Mouse (Mus musculus): ENCODE results near the gene Foxn3. TPM values are rescaled to one million over a fixed set of nuclear protein-coding genes. Genes with fewer than 3 reads are reported as not detected.
A peak's percentile ranks its signal among the peaks of the same experiment; 100 is the strongest.

The Foxn3 gene
- polyA plus RNA-seq, 1 experiment from 2014 or later, result 65.2 TPM

DNA sequence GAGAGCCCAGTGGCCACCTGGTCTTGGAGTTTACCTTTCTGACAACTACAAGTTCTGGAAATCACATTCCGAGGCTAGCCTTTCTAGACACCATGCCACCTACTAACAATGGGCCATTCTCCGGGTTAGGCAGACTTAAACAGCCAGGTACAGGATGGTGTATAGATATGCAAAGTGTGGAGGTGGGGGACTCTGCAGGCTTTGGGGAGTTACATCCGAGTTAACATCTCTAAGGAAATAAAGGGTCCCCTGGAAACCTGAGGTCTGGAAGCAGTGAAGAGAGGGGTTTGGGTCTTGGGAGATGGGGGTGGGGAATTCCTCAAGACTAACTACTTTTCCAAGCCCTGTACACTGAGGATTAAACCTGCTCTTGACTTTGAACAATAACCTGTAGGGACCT lies 150.9 kb downstream of the Foxn3 start:
- DNase-seq (ENCODE audit: low spot score), result no peak
- Histone ChIP-seq H3K9me3 (no peaks in the 10 kb centered on the region), H3K4me3 (no peak overlapping the region), H3K27ac (no peak overlapping the region), H3K36me3 (no peaks in the 10 kb centered on the region), H3K4me1 (peaks cover 31% of the 10 kb centered on the region), H3K27me3 (ENCODE audit: insufficient read depth, poor library complexity, severe bottlenecking) (no peaks in the 10 kb centered on the region)
- 32% methylated on average over 3 of the region's 3 CpGs for WGBS

DNA sequence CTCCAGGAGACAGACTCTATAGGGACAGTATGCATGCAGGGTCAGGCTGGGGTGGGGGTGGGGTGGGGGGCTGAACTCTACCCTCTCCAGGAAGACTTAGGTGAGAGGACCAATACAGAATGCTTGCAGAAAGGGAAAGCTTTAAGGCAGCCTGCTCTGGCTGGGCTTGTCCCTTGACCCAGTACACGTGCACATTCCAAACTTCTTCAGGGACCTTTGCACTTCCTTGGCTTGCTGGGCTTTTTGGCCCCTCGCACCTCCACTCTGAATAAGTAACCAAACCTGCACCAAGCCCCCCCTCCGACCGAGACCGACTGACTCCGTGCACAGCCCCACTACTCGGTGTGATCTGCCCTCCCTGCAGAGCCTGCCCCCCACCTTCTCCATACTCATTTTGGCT lies 151.3 kb downstream of the Foxn3 start:
- no peak for DNase-seq (ENCODE audit: low spot score)
- no peak overlapping the region for H3K4me3 ChIP-seq
- H3K4me1 ChIP-seq, result peaks cover 31% of the 10 kb centered on the region
- H3K27ac ChIP-seq, result no peak overlapping the region
- H3K27me3 ChIP-seq (ENCODE audit: insufficient read depth, poor library complexity, severe bottlenecking), result no peaks in the 10 kb centered on the region
- H3K36me3 ChIP-seq, result no peaks in the 10 kb centered on the region
- H3K9me3 ChIP-seq, result no peaks in the 10 kb centered on the region
- WGBS, result 31% methylated on average over 7 of the region's 7 CpGs

DNA sequence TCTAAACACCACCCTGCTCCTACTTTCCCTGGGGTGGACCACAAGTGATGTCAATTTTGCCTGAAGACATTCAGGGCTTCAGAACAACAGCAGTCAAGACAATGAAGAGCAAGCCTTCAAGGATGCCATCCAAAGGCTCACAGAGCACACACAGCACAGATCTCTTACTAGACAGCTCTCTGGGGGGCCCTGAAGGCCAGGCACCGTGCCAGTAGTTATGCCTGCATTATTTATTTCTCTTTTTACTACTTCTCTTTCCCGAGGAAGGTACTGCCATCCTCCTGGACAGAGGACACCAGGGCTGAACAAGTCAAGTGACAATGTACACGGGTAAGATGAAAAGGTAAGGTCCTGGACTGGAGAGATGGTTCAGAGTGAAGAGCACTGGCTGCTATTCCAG lies 154.7 kb downstream of the Foxn3 start:
- Histone ChIP-seq H3K4me1 (peaks cover 16% of the 10 kb centered on the region; the same call in 1 of the 2 replicates), H3K4me3 (no peak overlapping the region)
- WGBS, result 81% methylated on average over 3 of the region's 3 CpGs

DNA sequence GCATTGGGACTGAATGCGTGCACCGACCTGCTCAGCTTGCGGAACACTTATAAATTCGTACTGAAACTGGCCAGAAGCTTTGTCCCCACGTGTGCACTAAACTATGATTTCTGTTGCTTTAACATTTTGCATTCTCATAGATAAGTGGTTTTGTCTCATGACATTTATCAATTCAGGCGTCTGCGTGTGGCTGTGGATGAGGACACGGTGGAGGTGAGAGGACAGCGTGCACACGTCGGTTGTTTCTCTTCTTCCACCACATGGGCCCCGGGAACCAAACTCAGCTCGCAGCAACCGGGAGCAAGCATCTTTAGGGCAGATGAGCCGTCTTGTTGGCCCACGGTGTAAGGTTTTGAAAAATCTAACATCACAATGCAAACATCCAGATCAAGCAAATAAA lies 155.3 kb downstream of the Foxn3 start:
- no peaks in the 10 kb centered on the region for H3K9me3 ChIP-seq
- no peak for DNase-seq (ENCODE audit: low spot score)
- 0 out of 2 replicates have a peak, but pooled peaks cover 3% of the 10 kb centered on the region for H3K36me3 ChIP-seq
- 86% methylated on average over 16 of the region's 16 CpGs for WGBS
- 0 out of 2 replicates have a peak overlapping the region, but pooled peaks have one; percentile 6 for H3K27ac ChIP-seq
- no peaks in the 10 kb centered on the region for H3K27me3 ChIP-seq (ENCODE audit: insufficient read depth, poor library complexity, severe bottlenecking)
- H3K4me1 ChIP-seq, result peaks cover 15% of the 10 kb centered on the region; the same call in 1 of the 2 replicates
- H3K4me3 ChIP-seq, result no peak overlapping the region

More for the DNA sequence above, 154.7 kb downstream of the Foxn3 start:
- Histone ChIP-seq H3K27ac (no peak overlapping the region), H3K36me3 (0 out of 2 replicates have a peak, but pooled peaks cover 1% of the 10 kb centered on the region), H3K27me3 (ENCODE audit: insufficient read depth, poor library complexity, severe bottlenecking) (no peaks in the 10 kb centered on the region), H3K9me3 (no peaks in the 10 kb centered on the region)
- no peak for DNase-seq (ENCODE audit: low spot score)

DNA sequence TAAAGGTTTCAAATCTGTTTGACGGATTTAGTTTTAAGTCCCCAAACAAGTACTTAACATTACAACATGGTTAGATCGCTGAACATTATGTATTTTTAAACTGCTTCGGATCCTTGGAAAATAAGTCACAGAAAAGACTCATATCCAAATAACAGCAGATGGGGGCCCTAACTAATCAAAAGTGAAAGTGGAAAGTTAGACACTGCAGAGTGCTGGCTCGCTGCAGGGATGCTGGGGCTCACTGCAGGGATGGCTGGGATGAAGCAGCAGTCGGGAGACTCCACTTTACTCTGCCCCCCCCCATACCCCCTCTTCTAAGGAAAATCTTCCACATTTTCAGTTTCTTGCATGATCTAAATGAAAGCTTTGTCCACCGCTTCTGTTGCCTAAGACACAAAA lies 156.1 kb downstream of the Foxn3 start:
- no peak for DNase-seq (ENCODE audit: low spot score)
- WGBS, result 64% methylated on average over 6 of the region's 6 CpGs
- Histone ChIP-seq H3K27me3 (ENCODE audit: insufficient read depth, poor library complexity, severe bottlenecking) (no peaks in the 10 kb centered on the region), H3K36me3 (0 out of 2 replicates have a peak, but pooled peaks cover 3% of the 10 kb centered on the region), H3K27ac (0 out of 2 replicates have a peak overlapping the region, but pooled peaks have one; percentile 6), H3K9me3 (no peaks in the 10 kb centered on the region), H3K4me1 (peaks cover 8% of the 10 kb centered on the region; the same call in 1 of the 2 replicates), H3K4me3 (no peak overlapping the region)

DNA sequence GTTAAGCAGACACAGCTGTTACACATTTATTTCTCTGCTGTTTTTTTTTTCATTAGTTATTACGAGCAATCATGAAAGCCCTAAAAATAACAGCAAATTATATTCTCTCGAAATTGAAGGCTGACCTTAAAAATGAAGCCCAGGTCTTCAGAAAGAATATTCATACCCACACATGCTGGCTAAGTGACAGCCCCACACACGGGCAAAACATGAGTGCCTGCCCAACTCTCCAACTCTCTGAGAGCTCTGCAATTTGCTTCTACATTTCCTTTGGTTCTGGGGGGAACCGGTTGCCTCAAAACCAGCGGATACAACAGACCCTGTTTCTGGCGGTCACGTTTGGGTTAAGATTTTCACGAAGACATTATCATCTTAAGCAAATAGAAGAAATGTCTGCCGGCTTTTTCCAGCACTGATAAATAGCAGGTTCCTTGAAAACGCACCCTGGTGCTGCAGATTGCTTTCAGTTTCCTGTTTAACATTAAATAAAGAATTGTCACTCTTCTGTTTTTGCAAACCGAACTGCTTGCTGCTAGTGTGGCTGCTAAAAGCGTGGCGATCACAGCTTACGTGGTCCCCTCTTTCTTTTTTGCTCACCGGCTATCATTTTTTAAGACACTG lies 156.6 kb downstream of the Foxn3 start:
- 62% methylated on average over 15 of the region's 15 CpGs for WGBS
- 0 out of 2 replicates have a peak, but pooled peaks cover 3% of the 10 kb centered on the region for H3K36me3 ChIP-seq
- no peak overlapping the region for H3K27ac ChIP-seq
- H3K4me1 ChIP-seq, result peaks cover 3% of the 10 kb centered on the region; the same call in 1 of the 2 replicates
- DNase-seq (ENCODE audit: low spot score), result no peak
- H3K27me3 ChIP-seq (ENCODE audit: insufficient read depth, poor library complexity, severe bottlenecking), result no peaks in the 10 kb centered on the region
- H3K9me3 ChIP-seq, result no peaks in the 10 kb centered on the region
- H3K4me3 ChIP-seq, result no peak overlapping the region

DNA sequence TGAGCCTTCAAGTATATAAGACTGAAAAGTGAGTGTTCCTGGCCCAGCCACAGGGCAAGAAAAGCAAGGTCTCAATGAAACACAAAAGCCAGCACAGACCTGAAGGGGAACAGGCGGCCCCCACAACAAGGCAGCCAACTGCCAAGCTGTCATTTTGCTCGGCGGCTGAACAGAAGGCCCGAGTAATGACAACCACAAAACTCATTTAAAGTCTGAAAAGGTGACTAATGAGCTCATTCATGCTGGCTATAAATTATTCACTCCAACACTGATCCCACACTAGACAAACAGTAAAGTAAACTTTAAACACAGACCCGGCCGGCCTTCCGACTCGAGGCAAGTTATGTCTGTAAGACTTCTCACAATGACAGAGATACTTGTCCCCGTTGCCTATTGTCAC lies 157.1 kb downstream of the Foxn3 start:
- H3K4me1 ChIP-seq, result no peaks in the 10 kb centered on the region
- no peaks in the 10 kb centered on the region for H3K27me3 ChIP-seq (ENCODE audit: insufficient read depth, poor library complexity, severe bottlenecking)
- no peaks in the 10 kb centered on the region for H3K9me3 ChIP-seq
- WGBS, result 74% methylated on average over 9 of the region's 9 CpGs
- 0 out of 2 replicates have a peak, but pooled peaks cover 3% of the 10 kb centered on the region for H3K36me3 ChIP-seq
- no peak overlapping the region for H3K4me3 ChIP-seq
- no peak overlapping the region for H3K27ac ChIP-seq
- DNase-seq (ENCODE audit: low spot score), result no peak

DNA sequence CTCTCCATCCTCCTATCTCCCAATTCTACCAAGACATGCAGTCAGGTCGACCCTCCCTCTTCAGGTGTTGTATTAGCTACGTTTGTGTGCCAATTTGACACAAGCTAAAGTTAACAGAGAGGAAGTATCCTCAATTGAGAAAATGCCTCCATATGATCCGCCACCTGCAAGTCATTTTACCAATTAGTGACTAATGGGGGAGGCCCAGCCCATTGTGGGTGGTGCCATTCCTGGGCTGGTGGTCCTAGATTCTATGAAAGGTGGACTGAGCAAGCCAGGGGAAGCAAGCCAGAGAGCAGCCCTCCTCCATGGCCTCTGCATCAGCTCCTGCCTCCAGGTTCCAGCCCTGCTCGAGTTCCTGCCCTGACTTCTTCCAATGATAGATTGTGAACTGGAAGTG lies 158.0 kb downstream of the Foxn3 start:
- WGBS, result 77% methylated on average over 4 of the region's 4 CpGs
- Histone ChIP-seq H3K4me1 (no peaks in the 10 kb centered on the region), H3K4me3 (no peak overlapping the region), H3K27ac (no peak overlapping the region), H3K36me3 (0 out of 2 replicates have a peak, but pooled peaks cover 3% of the 10 kb centered on the region), H3K27me3 (ENCODE audit: insufficient read depth, poor library complexity, severe bottlenecking) (no peaks in the 10 kb centered on the region), H3K9me3 (no peaks in the 10 kb centered on the region)
- no peak for DNase-seq (ENCODE audit: low spot score)

DNA sequence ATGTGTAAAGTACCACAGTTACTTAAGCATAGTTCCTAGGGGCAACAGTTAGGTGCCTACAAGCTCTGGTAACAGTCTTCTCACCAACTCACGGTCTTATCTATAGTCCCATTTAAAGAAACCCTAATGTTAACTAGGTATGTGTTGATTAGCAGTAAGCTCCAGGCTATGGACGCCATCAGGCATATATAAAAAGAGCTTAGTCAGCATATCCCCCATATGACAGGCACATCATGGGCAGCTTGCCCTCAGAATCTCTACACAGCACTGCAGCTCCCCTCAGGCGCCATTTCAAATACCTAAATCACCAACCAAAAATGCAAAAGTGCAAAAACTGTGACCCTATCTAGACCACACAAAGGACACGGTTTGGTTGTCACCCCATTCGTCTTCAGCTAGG lies 160.4 kb downstream of the Foxn3 start:
- no peak for DNase-seq (ENCODE audit: low spot score)
- Histone ChIP-seq H3K36me3 (0 out of 2 replicates have a peak, but pooled peaks cover 3% of the 10 kb centered on the region), H3K4me1 (no peaks in the 10 kb centered on the region), H3K9me3 (no peaks in the 10 kb centered on the region), H3K4me3 (no peak overlapping the region), H3K27me3 (ENCODE audit: insufficient read depth, poor library complexity, severe bottlenecking) (no peaks in the 10 kb centered on the region), H3K27ac (no peak overlapping the region)
- WGBS, result 85% methylated on average over 5 of the region's 5 CpGs

DNA sequence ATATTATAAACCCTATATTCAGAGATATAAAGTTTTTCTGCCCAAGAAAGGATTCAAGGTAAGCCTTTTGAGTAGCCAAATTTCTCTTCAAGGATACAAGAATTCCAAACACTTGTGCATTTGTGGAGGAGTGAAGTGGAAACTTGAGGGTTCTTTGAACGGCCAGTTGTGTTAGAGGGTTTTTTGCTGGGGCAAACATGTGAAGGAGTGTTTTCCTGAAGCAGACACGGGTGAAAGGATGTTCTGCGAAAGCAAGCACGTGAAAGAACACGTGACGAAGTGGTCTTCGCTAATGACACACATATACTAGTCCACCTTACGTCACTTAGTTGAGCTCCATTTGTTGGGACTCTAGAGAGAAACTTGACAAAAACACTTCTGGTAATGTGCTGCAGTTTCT lies 162.5 kb downstream of the Foxn3 start:
- no peak overlapping the region for H3K27ac ChIP-seq
- H3K4me1 ChIP-seq, result no peaks in the 10 kb centered on the region
- 0 out of 2 replicates have a peak, but pooled peaks cover 8% of the 10 kb centered on the region for H3K36me3 ChIP-seq
- WGBS, result 92% methylated on average over 8 of the region's 8 CpGs
- no peaks in the 10 kb centered on the region for H3K27me3 ChIP-seq (ENCODE audit: insufficient read depth, poor library complexity, severe bottlenecking)
- H3K9me3 ChIP-seq, result no peaks in the 10 kb centered on the region
- H3K4me3 ChIP-seq, result no peak overlapping the region
- no peak for DNase-seq (ENCODE audit: low spot score)

DNA sequence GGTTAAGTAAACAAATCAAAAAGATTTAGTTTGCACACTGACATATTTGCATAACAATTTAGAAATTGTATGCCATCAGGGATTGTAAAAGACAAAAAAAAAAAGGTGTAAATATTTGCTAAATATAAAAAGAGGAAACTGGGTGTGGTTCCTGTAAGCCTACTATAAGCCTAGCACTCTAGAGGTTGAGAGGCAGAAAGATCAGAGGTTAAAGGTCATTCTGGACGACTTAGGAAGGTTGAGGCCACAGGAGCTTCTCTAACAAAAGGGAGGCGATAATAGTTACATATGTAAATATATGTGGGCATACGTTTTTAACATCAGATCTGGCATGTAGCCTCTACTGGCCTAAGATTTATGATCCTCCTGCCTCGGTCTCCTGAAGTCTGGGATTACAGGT lies 163.8 kb downstream of the Foxn3 start:
- Histone ChIP-seq H3K36me3 (0 out of 2 replicates have a peak, but pooled peaks cover 8% of the 10 kb centered on the region), H3K27me3 (ENCODE audit: insufficient read depth, poor library complexity, severe bottlenecking) (no peaks in the 10 kb centered on the region), H3K9me3 (no peaks in the 10 kb centered on the region), H3K27ac (no peak overlapping the region), H3K4me1 (peaks cover 7% of the 10 kb centered on the region), H3K4me3 (no peak overlapping the region)
- DNase-seq (ENCODE audit: low spot score), result no peak
- WGBS, result 70% methylated on average over 4 of the region's 4 CpGs

DNA sequence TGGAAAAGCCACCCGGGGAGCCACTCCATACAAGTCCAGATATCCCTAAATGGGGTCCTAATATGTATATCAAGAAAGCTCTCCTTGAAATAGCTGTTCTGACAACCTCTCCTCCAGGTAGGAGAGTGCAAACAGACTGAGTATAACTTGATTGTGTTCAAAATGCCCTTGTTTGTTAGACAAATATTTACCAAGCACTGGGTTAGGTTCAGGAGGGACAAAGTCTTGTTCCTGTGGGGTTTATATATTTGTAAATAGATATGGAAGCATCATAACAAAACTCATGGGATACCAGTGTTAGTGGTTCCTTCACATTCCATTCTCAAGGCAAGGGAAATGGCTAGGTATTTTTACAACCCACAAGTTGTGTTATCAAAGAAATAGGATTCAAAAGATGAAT lies 166.9 kb downstream of the Foxn3 start:
- H3K4me1 ChIP-seq, result peaks cover 19% of the 10 kb centered on the region
- H3K36me3 ChIP-seq, result 0 out of 2 replicates have a peak, but pooled peaks cover 5% of the 10 kb centered on the region
- H3K27me3 ChIP-seq (ENCODE audit: insufficient read depth, poor library complexity, severe bottlenecking), result no peaks in the 10 kb centered on the region
- H3K4me3 ChIP-seq, result no peak overlapping the region
- no peaks in the 10 kb centered on the region for H3K9me3 ChIP-seq
- DNase-seq (ENCODE audit: low spot score), result no peak
- WGBS, result 75% methylated on average over 1 of the region's 1 CpGs
- H3K27ac ChIP-seq, result no peak overlapping the region

DNA sequence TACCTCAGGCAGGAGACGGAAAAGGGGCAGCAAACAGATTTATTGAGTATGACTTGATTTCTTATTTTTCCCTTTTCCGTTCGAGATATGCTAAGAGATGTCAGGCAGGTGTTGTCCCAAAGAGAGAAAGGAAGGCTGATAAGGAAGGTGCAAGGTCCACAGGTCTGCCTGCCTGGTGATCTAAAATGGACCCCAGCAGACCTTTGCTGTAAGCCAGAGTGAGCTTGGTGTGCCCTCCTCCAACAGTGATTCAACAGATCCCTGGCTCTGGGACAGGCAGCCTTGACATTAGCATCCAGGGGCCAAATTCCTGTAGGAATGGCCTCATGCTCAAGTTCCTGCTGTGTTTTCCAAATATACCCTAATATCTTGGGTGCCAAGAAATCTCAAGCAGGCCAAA lies 168.3 kb downstream of the Foxn3 start:
- Histone ChIP-seq H3K36me3 (0 out of 2 replicates have a peak, but pooled peaks cover 5% of the 10 kb centered on the region), H3K27ac (peak overlapping the region; percentile 36; the same call in 1 of the 2 replicates), H3K4me1 (peaks cover 26% of the 10 kb centered on the region), H3K4me3 (no peak overlapping the region), H3K27me3 (ENCODE audit: insufficient read depth, poor library complexity, severe bottlenecking) (no peaks in the 10 kb centered on the region), H3K9me3 (no peaks in the 10 kb centered on the region)
- 54% methylated on average over 3 of the region's 3 CpGs for WGBS
- DNase-seq (ENCODE audit: low spot score), result no peak

Measured in heart, embryonic 10.5 days (tissue).